Mouse (Mus musculus): Measurements from ENCODE around the gene Tmem50b.

GRCm38 (mm10) chr16:91541573-91542081 lies 56.0 kb downstream of the Tmem50b start:
- TF ChIP-seq CTCF (IDR thresholded peaks at IDR 0.05; ENCODE audit: borderline replicate concordance, insufficient read depth, low read length) (no peak), POLR2A (IDR thresholded peaks at IDR 0.05; ENCODE audit: low read depth, low read length) (no peak)
